Mouse (Mus musculus) stomach, embryonic 15.5 days (tissue): Measurements from ENCODE around the gene Iqcn. TPM values are rescaled to one million over a fixed set of nuclear protein-coding genes. Genes with fewer than 3 reads are reported as not detected.

Experiments used
- ATAC-seq: fragments of 200-750 bp; cut with Nextera tagmentation; 2 replicates; pipeline ENCODE4 v1.8.0; 2017; ENCODE audit warnings: low read depth, moderate number of reproducible peaks, moderate TSS enrichment; ENCODE audit not compliant: insufficient read depth, low FRiP score
- H3K27ac ChIP-seq: fragments of 300-500 bp; sonication (generic); 2 replicates; pipeline ENCODE4 v1.5.1; 2015; ENCODE audit warnings: mild to moderate bottlenecking, inconsistent platforms
- H3K27me3 ChIP-seq: fragments of 300-500 bp; sonication (generic); replicated peaks from 2 replicates; pipeline ENCODE4 v1.6.1; 2015; ENCODE audit warnings: inconsistent platforms
- H3K36me3 ChIP-seq: fragments of 300-500 bp; sonication (generic); 2 replicates; pipeline ENCODE4 v1.6.1; 2015; ENCODE audit warnings: inconsistent platforms
- H3K4me1 ChIP-seq: fragments of 300-500 bp; sonication (generic); 2 replicates; pipeline ENCODE4 v1.6.1; 2015; ENCODE audit warnings: inconsistent platforms
- H3K4me2 ChIP-seq: fragments of 300-500 bp; sonication (generic); 2 replicates; pipeline ENCODE4 v1.6.1; 2015; ENCODE audit warnings: mild to moderate bottlenecking, inconsistent platforms
- H3K4me3 ChIP-seq: fragments of 300-500 bp; sonication (generic); replicated peaks from 2 replicates; pipeline ENCODE4 v1.5.1; 2015; ENCODE audit warnings: inconsistent platforms
- H3K9ac ChIP-seq: fragments of 300-500 bp; sonication (generic); 2 replicates; pipeline ENCODE4 v1.6.1; 2015; ENCODE audit warnings: inconsistent platforms
- H3K9me3 ChIP-seq: fragments of 300-500 bp; sonication (generic); 2 replicates; pipeline ENCODE4 v1.6.1; 2016; ENCODE audit warnings: inconsistent platforms
- WGBS: fragments of 180-500 bp; shearing (Covaris S2); methylation state at CpG from one replicate; pipeline ENCODE4 v1.1.7; 2015; 5-methylcytosine and 5-hydroxymethylcytosine counted together
- polyA plus RNA-seq: library from polyadenylated mRNA; unstranded; fragments of >200 nt; fragmentation: Nextera tagmentation; extraction: Ambion mirVana; gene quantifications from 2 replicates; pipeline ENCODE4 v1.2.1, GENCODE M21; 2015

Iqcn gene
- polyA plus RNA-seq, 1 experiment from 2014 or later = not detected

GRCm38 (mm10) chr8:70696019-70696885 lies 7.0 kb upstream of the Iqcn start:
- Histone ChIP-seq H3K9ac (no peak overlapping the region; the same call in 1 of the 2 replicates), H3K4me2 (peak overlapping the region; percentile 57), H3K9me3 (no peaks in the 10 kb centered on the region), H3K27ac (peak overlapping the region; percentile 96), H3K4me1 (peaks cover 50% of the 10 kb centered on the region), H3K27me3 (no peaks in the 10 kb centered on the region), H3K36me3 (no peaks in the 10 kb centered on the region), H3K4me3 (peak overlapping the region; percentile 16)
- 3% methylated on average over 31 of the region's 31 CpGs for whole genome bisulfite sequencing
- ATAC-seq = peak; percentile 15; the same call in 1 of the 2 replicates

- Histone ChIP-seq H3K4me3 (0 out of 2 replicates have a peak overlapping the region, but pooled peaks have one; percentile 16), H3K36me3 (no peaks in the 10 kb centered on the region), H3K27ac (peak overlapping the region; percentile 96), H3K9me3 (no peaks in the 10 kb centered on the region), H3K9ac (no peak overlapping the region), H3K4me2 (peak overlapping the region; percentile 57), H3K4me1 (peaks cover 48% of the 10 kb centered on the region), H3K27me3 (no peaks in the 10 kb centered on the region)
- ATAC-seq = no peak
- 39% methylated on average over 4 of the region's 4 CpGs for WGBS
Measured at GRCm38 (mm10) chr8:70696946-70697345, 6.3 kb upstream of the Iqcn start.

- Histone ChIP-seq H3K27me3 (no peaks in the 10 kb centered on the region), H3K9me3 (no peaks in the 10 kb centered on the region), H3K36me3 (peaks cover 1% of the 10 kb centered on the region; the same call in 1 of the 2 replicates), H3K4me1 (peaks cover 44% of the 10 kb centered on the region), H3K27ac (peak overlapping the region; percentile 96), H3K4me3 (peak overlapping the region; percentile 96), H3K4me2 (peak overlapping the region; percentile 54), H3K9ac (no peak overlapping the region; the same call in 1 of the 2 replicates)
- WGBS = 62% methylated on average over 12 of the region's 12 CpGs
- no peak for ATAC-seq
Measured at GRCm38 (mm10) chr8:70697366-70698250, 5.6 kb upstream of the Iqcn start.

- Histone ChIP-seq H3K9me3 (no peaks in the 10 kb centered on the region), H3K27ac (peak within 1 kb of the TSS; percentile 99), H3K4me2 (peak within 1 kb of the TSS; percentile 55), H3K4me1 (peaks cover 40% of the 10 kb centered on the region), H3K9ac (peak within 1 kb of the TSS; percentile 99), H3K36me3 (peaks cover 7% of the 10 kb centered on the region; the same call in 1 of the 2 replicates), H3K4me3 (peak within 1 kb of the TSS; percentile 96), H3K27me3 (no peaks in the 10 kb centered on the region)
- under 1% methylated on average over 67 of the region's 69 CpGs for WGBS
- peak; percentile 87 for ATAC-seq
Measured at GRCm38 (mm10) chr8:70698310-70699109, 4.7 kb upstream of the Iqcn start, which contains the start of gene Jund. Jund (plus strand) TSS chr8:70698949.

GRCm38 (mm10) chr8:70699116-70699833 lies 4.0 kb upstream of the Iqcn start:
- H3K4me2 ChIP-seq = peak overlapping the region; percentile 55
- H3K36me3 ChIP-seq = peaks cover 7% of the 10 kb centered on the region; the same call in 1 of the 2 replicates
- peak overlapping the region; percentile 96 for H3K4me3 ChIP-seq
- ATAC-seq = peak; percentile 2; the same call in 1 of the 2 replicates
- H3K9ac ChIP-seq = peak overlapping the region; percentile 99
- WGBS = under 1% methylated on average over 86 of the region's 89 CpGs
- H3K4me1 ChIP-seq = peaks cover 37% of the 10 kb centered on the region
- no peaks in the 10 kb centered on the region for H3K27me3 ChIP-seq
- no peaks in the 10 kb centered on the region for H3K9me3 ChIP-seq
- H3K27ac ChIP-seq = peak overlapping the region; percentile 99

GRCm38 (mm10) chr8:70699834-70700554 lies 3.3 kb upstream of the Iqcn start:
- H3K4me1 ChIP-seq = peaks cover 37% of the 10 kb centered on the region
- ATAC-seq = no peak
- H3K27me3 ChIP-seq = no peaks in the 10 kb centered on the region
- H3K4me2 ChIP-seq = peak overlapping the region; percentile 55
- no peaks in the 10 kb centered on the region for H3K9me3 ChIP-seq
- H3K36me3 ChIP-seq = peaks cover 7% of the 10 kb centered on the region; the same call in 1 of the 2 replicates
- under 1% methylated on average over 59 of the region's 59 CpGs for WGBS
- peak overlapping the region; percentile 99 for H3K27ac ChIP-seq
- peak overlapping the region; percentile 99 for H3K9ac ChIP-seq
- peak overlapping the region; percentile 96 for H3K4me3 ChIP-seq

- 0% methylated on average over 18 of the region's 20 CpGs for WGBS
- peaks cover 7% of the 10 kb centered on the region; the same call in 1 of the 2 replicates for H3K36me3 ChIP-seq
- peaks cover 34% of the 10 kb centered on the region for H3K4me1 ChIP-seq
- peak overlapping the region; percentile 99 for H3K27ac ChIP-seq
- peak overlapping the region; percentile 96 for H3K4me3 ChIP-seq
- no peaks in the 10 kb centered on the region for H3K9me3 ChIP-seq
- ATAC-seq = 0 out of 2 replicates have a peak, but pooled peaks have one; percentile 4
- no peaks in the 10 kb centered on the region for H3K27me3 ChIP-seq
- no peak overlapping the region; the same call in 1 of the 2 replicates for H3K9ac ChIP-seq
- peak overlapping the region; percentile 55 for H3K4me2 ChIP-seq
Measured at GRCm38 (mm10) chr8:70700555-70700922, 2.7 kb upstream of the Iqcn start.

GRCm38 (mm10) chr8:70701048-70701981 lies 1.9 kb upstream of the Iqcn start:
- Histone ChIP-seq H3K27me3 (no peaks in the 10 kb centered on the region), H3K4me3 (peak overlapping the region; percentile 96), H3K4me2 (peak overlapping the region; percentile 55), H3K27ac (peak overlapping the region; percentile 99), H3K36me3 (peaks cover 7% of the 10 kb centered on the region; the same call in 1 of the 2 replicates), H3K9me3 (no peaks in the 10 kb centered on the region), H3K4me1 (peaks cover 26% of the 10 kb centered on the region), H3K9ac (no peak overlapping the region; the same call in 1 of the 2 replicates)
- ATAC-seq = no peak
- WGBS = 45% methylated on average over 10 of the region's 10 CpGs
